Mouse (Mus musculus) neural tube, embryonic 14.5 days (tissue): Measurements from ENCODE around the gene Wee2. TPM values are rescaled to one million over a fixed set of nuclear protein-coding genes. Genes with fewer than 3 reads are reported as not detected.

ENCODE experiments used
- ATAC-seq: fragments of 200-750 bp; cut with Nextera tagmentation; 2 replicates; pipeline ENCODE4 v1.8.0; 2017; ENCODE audit warnings: low read depth, mild to moderate bottlenecking, moderate TSS enrichment, moderate library complexity
- H3K27ac ChIP-seq: fragments of 300-500 bp; sonication (generic); 2 replicates; pipeline ENCODE4 v1.5.1; 2014; ENCODE audit warnings: low read depth, mild to moderate bottlenecking, control low read depth, low read length, moderate library complexity, mixed read lengths
- H3K27me3 ChIP-seq: fragments of 300-500 bp; sonication (generic); 2 replicates; pipeline ENCODE4 v1.6.1; 2014; ENCODE audit warnings: low read length; ENCODE audit not compliant: control insufficient read depth, insufficient read depth
- H3K36me3 ChIP-seq: fragments of 300-500 bp; sonication (generic); 2 replicates; pipeline ENCODE4 v1.6.1; 2014; ENCODE audit warnings: low read length, mixed read lengths; ENCODE audit not compliant: control insufficient read depth, insufficient read depth
- H3K4me1 ChIP-seq: fragments of 300-500 bp; sonication (generic); 2 replicates; pipeline ENCODE4 v1.6.1; 2014; ENCODE audit warnings: low read length; ENCODE audit not compliant: control insufficient read depth, insufficient read depth
- H3K4me2 ChIP-seq: fragments of 300-500 bp; sonication (generic); 2 replicates; pipeline ENCODE4 v1.6.1; 2014; ENCODE audit warnings: mild to moderate bottlenecking, low read depth, low read length, control low read depth
- H3K4me3 ChIP-seq: fragments of 300-500 bp; sonication (generic); 2 replicates; pipeline ENCODE4 v1.5.1; 2014; ENCODE audit warnings: low read depth, low read length, control low read depth, mixed read lengths
- H3K9ac ChIP-seq: fragments of 300-500 bp; sonication (generic); replicated peaks from 2 replicates; pipeline ENCODE4 v1.6.1; 2014; ENCODE audit warnings: low read depth, mild to moderate bottlenecking, control low read depth, low read length, mixed read lengths
- H3K9me3 ChIP-seq: fragments of 300-500 bp; sonication (generic); 2 replicates; pipeline ENCODE4 v1.6.1; 2016; ENCODE audit warnings: low read length; ENCODE audit not compliant: control insufficient read depth
- WGBS: fragments of 180-500 bp; shearing (Covaris S2); extraction: QIAGEN DNeasy Blood & Tissue Kit; methylation state at CpG from one replicate; pipeline ENCODE4 v1.1.7; 2014; 5-methylcytosine and 5-hydroxymethylcytosine counted together
- polyA plus RNA-seq: library from polyadenylated mRNA; unstranded; fragments of >200 nt; fragmentation: Nextera tagmentation; extraction: Ambion mirVana; gene quantifications from 2 replicates; pipeline ENCODE4 v1.2.1, GENCODE M21; 2014

Wee2 gene
- polyA plus RNA-seq, 1 experiment from 2014 or later: 0.25 TPM

GRCm38 (mm10) chr6:40418386-40418785 is 20.5 kb upstream of the Wee2 start:
- no peak overlapping the region for H3K9ac ChIP-seq
- H3K4me3 ChIP-seq: no peak overlapping the region
- H3K9me3 ChIP-seq: no peaks in the 10 kb centered on the region
- no peak overlapping the region for H3K27ac ChIP-seq
- WGBS: 91% methylated on average over 4 of the region's 4 CpGs
- ATAC-seq: no peak
- H3K27me3 ChIP-seq: no peaks in the 10 kb centered on the region
- H3K4me1 ChIP-seq: no peaks in the 10 kb centered on the region
- H3K4me2 ChIP-seq: no peak overlapping the region
- H3K36me3 ChIP-seq: no peaks in the 10 kb centered on the region

GRCm38 (mm10) chr6:40421099-40421498 is 17.8 kb upstream of the Wee2 start:
- ATAC-seq: no peak
- 96% methylated on average over 6 of the region's 6 CpGs for WGBS
- no peaks in the 10 kb centered on the region for H3K27me3 ChIP-seq

GRCm38 (mm10) chr6:40423013-40423412 is 15.9 kb upstream of the Wee2 start:
- no peaks in the 10 kb centered on the region for H3K36me3 ChIP-seq
- H3K27ac ChIP-seq: no peak overlapping the region
- no peak overlapping the region for H3K4me2 ChIP-seq
- H3K4me3 ChIP-seq: no peak overlapping the region
- no peaks in the 10 kb centered on the region for H3K27me3 ChIP-seq
- no peaks in the 10 kb centered on the region for H3K4me1 ChIP-seq
- H3K9me3 ChIP-seq: no peaks in the 10 kb centered on the region
- WGBS: 59% methylated on average over 1 of the region's 1 CpGs
- ATAC-seq: no peak
- H3K9ac ChIP-seq: no peak overlapping the region

More at GRCm38 (mm10) chr6:40421099-40421498, 17.8 kb upstream of the Wee2 start:
- H3K9ac ChIP-seq: no peak overlapping the region
- H3K4me1 ChIP-seq: no peaks in the 10 kb centered on the region
- H3K9me3 ChIP-seq: no peaks in the 10 kb centered on the region
- H3K4me3 ChIP-seq: no peak overlapping the region
- no peak overlapping the region for H3K27ac ChIP-seq
- H3K36me3 ChIP-seq: no peaks in the 10 kb centered on the region
- H3K4me2 ChIP-seq: no peak overlapping the region

GRCm38 (mm10) chr6:40423774-40424173 is 15.1 kb upstream of the Wee2 start:
- 75% methylated on average over 1 of the region's 1 CpGs for WGBS

GRCm38 (mm10) chr6:40427441-40427840 is 11.4 kb upstream of the Wee2 start:
- 88% methylated on average over 7 of the region's 7 CpGs for WGBS
- Histone ChIP-seq H3K27ac (no peak overlapping the region), H3K4me2 (no peak overlapping the region), H3K4me3 (no peak overlapping the region), H3K27me3 (no peaks in the 10 kb centered on the region), H3K36me3 (no peaks in the 10 kb centered on the region), H3K4me1 (0 out of 2 replicates have a peak, but pooled peaks cover 5% of the 10 kb centered on the region), H3K9ac (no peak overlapping the region), H3K9me3 (no peaks in the 10 kb centered on the region)
- no peak for ATAC-seq

More at GRCm38 (mm10) chr6:40423774-40424173, 15.1 kb upstream of the Wee2 start:
- no peaks in the 10 kb centered on the region for H3K9me3 ChIP-seq
- no peak overlapping the region for H3K4me3 ChIP-seq
- no peaks in the 10 kb centered on the region for H3K4me1 ChIP-seq
- no peaks in the 10 kb centered on the region for H3K36me3 ChIP-seq
- no peaks in the 10 kb centered on the region for H3K27me3 ChIP-seq
- no peak overlapping the region for H3K9ac ChIP-seq
- no peak for ATAC-seq
- H3K4me2 ChIP-seq: no peak overlapping the region
- no peak overlapping the region for H3K27ac ChIP-seq

- 70% methylated on average over 3 of the region's 3 CpGs for WGBS
- H3K9me3 ChIP-seq: no peaks in the 10 kb centered on the region
- no peaks in the 10 kb centered on the region for H3K27me3 ChIP-seq
- H3K36me3 ChIP-seq: no peaks in the 10 kb centered on the region
- 0 out of 2 replicates have a peak, but pooled peaks cover 5% of the 10 kb centered on the region for H3K4me1 ChIP-seq
- H3K9ac ChIP-seq: no peak overlapping the region
- no peak overlapping the region for H3K4me3 ChIP-seq
- no peak overlapping the region for H3K4me2 ChIP-seq
- H3K27ac ChIP-seq: no peak overlapping the region
- ATAC-seq: no peak
These were observed 10.2 kb upstream of the Wee2 start for GRCm38 (mm10) chr6:40428696-40429095.

- H3K36me3 ChIP-seq: no peaks in the 10 kb centered on the region
- H3K9ac ChIP-seq: no peak overlapping the region
- H3K9me3 ChIP-seq: no peaks in the 10 kb centered on the region
- H3K4me1 ChIP-seq: peaks cover 10% of the 10 kb centered on the region
- H3K4me3 ChIP-seq: no peak overlapping the region
- ATAC-seq: no peak
- H3K27me3 ChIP-seq: no peaks in the 10 kb centered on the region
- H3K27ac ChIP-seq: no peak overlapping the region
- 76% methylated on average over 4 of the region's 4 CpGs for WGBS
- no peak overlapping the region for H3K4me2 ChIP-seq
These were observed 9.4 kb upstream of the Wee2 start for GRCm38 (mm10) chr6:40429521-40429931.

GRCm38 (mm10) chr6:40430251-40430650 is 8.6 kb upstream of the Wee2 start:
- H3K9me3 ChIP-seq: no peaks in the 10 kb centered on the region
- no peak overlapping the region for H3K9ac ChIP-seq
- H3K36me3 ChIP-seq: no peaks in the 10 kb centered on the region
- no peak overlapping the region for H3K27ac ChIP-seq
- 94% methylated on average over 3 of the region's 3 CpGs for WGBS
- ATAC-seq: no peak
- H3K4me1 ChIP-seq: peaks cover 12% of the 10 kb centered on the region
- no peaks in the 10 kb centered on the region for H3K27me3 ChIP-seq
- H3K4me2 ChIP-seq: no peak overlapping the region
- H3K4me3 ChIP-seq: no peak overlapping the region

- Histone ChIP-seq H3K4me1 (peaks cover 12% of the 10 kb centered on the region), H3K9ac (no peak overlapping the region), H3K27ac (no peak overlapping the region), H3K4me2 (no peak overlapping the region), H3K9me3 (no peaks in the 10 kb centered on the region), H3K36me3 (no peaks in the 10 kb centered on the region), H3K4me3 (no peak overlapping the region), H3K27me3 (no peaks in the 10 kb centered on the region; the same call in 1 of the 2 replicates)
- WGBS: 70% methylated on average over 3 of the region's 3 CpGs
- no peak for ATAC-seq
These were observed 8.0 kb upstream of the Wee2 start for GRCm38 (mm10) chr6:40430878-40431277.
